Comparison of ENCODE assay signal across 17 mouse cellular contexts in genomic region chr12:69674576-69675537, GRCm38 (mm10). TPM values are rescaled to one million over a fixed set of nuclear protein-coding genes. Genes with fewer than 3 reads are reported as not detected.
DNase-seq lines count a peak whose midpoint lies in the region; ATAC-seq and TF ChIP-seq lines count a peak whose summit lies in the region.
"Had no signal": no experiment of that assay in that cellular context is flagged by ENCODE, and none has a peak within 500 bp of the region (broad histone marks: within the 10 kb centered on the region; RNA-seq: fewer than 3 reads in every experiment).

No protein-coding gene starts in this region.

- ATAC-seq in kidney, postnatal 0 days (replicated peaks; ENCODE audit: low FRiP score, low read depth): peak; percentile 49; the same call in 1 of the 2 replicates
- peak; percentile 81 for ATAC-seq in megakaryocyte-erythroid progenitor cell, adult 5-6 weeks (replicated peaks; ENCODE audit: low FRiP score, low TSS enrichment, poor library complexity, severe bottlenecking)
- ATAC-seq in megakaryocyte, adult 5-6 weeks (ENCODE audit: poor library complexity, severe bottlenecking): no peak
- ATAC-seq: midbrain, embryonic 13.5 days had no signal

- no peaks in the 10 kb centered on the region for H3K27me3 ChIP-seq in heart, adult 2 months (ENCODE audit: control insufficient read depth, insufficient read depth, low read length)
- no peaks in the 10 kb centered on the region for H3K27me3 ChIP-seq in kidney, postnatal 0 days (ENCODE audit: insufficient read depth, low read length)
- H3K27me3 ChIP-seq: liver, embryonic 15.5 days; midbrain, embryonic 13.5 days; neural tube, embryonic 15.5 days had no signal

- H3K9me3 ChIP-seq in kidney, postnatal 0 days (replicated peaks; ENCODE audit: low read length): no peaks in the 10 kb centered on the region
- H3K9me3 ChIP-seq: liver, embryonic 15.5 days; midbrain, embryonic 13.5 days; neural tube, embryonic 15.5 days had no signal

- DNase-seq in heart, adult 2 months: no peak
- no peak for DNase-seq in heart, adult 18-20 months
- DNase-seq in kidney, postnatal 0 days (ENCODE audit: low spot score): peak; percentile 12
- no peak for DNase-seq in kidney, postnatal 25 days
- no peak for DNase-seq in embryo, embryonic 10.5 days (ENCODE audit: low spot score)
- DNase-seq: adrenal gland, postnatal 14 days; cerebellum, adult 2 months; kidney, adult 18-20 months; lung, postnatal 36 days; thymus, adult 18-20 months had no signal

- H3K36me3 ChIP-seq in heart, adult 2 months (ENCODE audit: control insufficient read depth, insufficient read depth, low read length): peaks cover 19% of the 10 kb centered on the region
- no peaks in the 10 kb centered on the region for H3K36me3 ChIP-seq in kidney, postnatal 0 days (ENCODE audit: insufficient read depth, low read length)
- H3K36me3 ChIP-seq: liver, embryonic 15.5 days; neural tube, embryonic 15.5 days had no signal

- no peak overlapping the region for H3K4me2 ChIP-seq in kidney, postnatal 0 days (ENCODE audit: low read length)
- H3K4me2 ChIP-seq: liver, embryonic 15.5 days; midbrain, embryonic 13.5 days; neural tube, embryonic 15.5 days had no signal

- no peak overlapping the region for H3K4me3 ChIP-seq in heart, adult 2 months
- no peak overlapping the region for H3K4me3 ChIP-seq in kidney, postnatal 0 days (replicated peaks; ENCODE audit: low read depth, low read length)
- no peak overlapping the region for H3K4me3 ChIP-seq in brown adipose tissue, adult 24 weeks (ENCODE audit: insufficient read depth, low read depth, low read length)
- H3K4me3 ChIP-seq: liver, embryonic 15.5 days; midbrain, embryonic 13.5 days; myocyte; neural tube, embryonic 15.5 days had no signal

- no peak overlapping the region for H3K9ac ChIP-seq in heart, adult 2 months (ENCODE audit: low read depth, low read length)
- H3K9ac ChIP-seq in kidney, postnatal 0 days (ENCODE audit: low read depth, low read length): no peak overlapping the region
- H3K9ac ChIP-seq: liver, embryonic 15.5 days; midbrain, embryonic 13.5 days; neural tube, embryonic 15.5 days had no signal

- no peak for TF ChIP-seq POLR2A in heart, adult 2 months (IDR thresholded peaks at IDR 0.05; ENCODE audit: insufficient read depth, low read depth, low read length)

- whole genome bisulfite sequencing in heart, adult 2 months: 77% methylated on average over 10 of the region's 10 CpGs
- 50% methylated on average over 10 of the region's 10 CpGs for WGBS in kidney, postnatal 0 days

- H3K4me1 ChIP-seq in heart, adult 2 months (ENCODE audit: control insufficient read depth, insufficient read depth, low read length): peaks cover 21% of the 10 kb centered on the region
- H3K4me1 ChIP-seq in kidney, postnatal 0 days (replicated peaks; ENCODE audit: insufficient read depth, low read length): peaks cover 9% of the 10 kb centered on the region; the same call in 1 of the 2 replicates
- peaks cover 20% of the 10 kb centered on the region for H3K4me1 ChIP-seq in brown adipose tissue, adult 24 weeks (ENCODE audit: control insufficient read depth, insufficient read depth, insufficient read length, low read length)

- no peak for TF ChIP-seq CTCF in heart, adult 2 months (IDR thresholded peaks at IDR 0.05)
- no peak for TF ChIP-seq CTCF in kidney, postnatal 0 days (IDR thresholded peaks at IDR 0.05; ENCODE audit: low read depth)

- intact Hi-C loops in heart, adult 2 months (cut with DNase I): no loop called here

- H3K27ac ChIP-seq in heart, adult 2 months: peak overlapping the region; percentile 26
- peak overlapping the region; percentile 42; the same call in 1 of the 2 replicates for H3K27ac ChIP-seq in kidney, postnatal 0 days
- H3K27ac ChIP-seq in brown adipose tissue, adult 24 weeks (replicated peaks; ENCODE audit: low read depth, low read length): peak overlapping the region; percentile 75
- H3K27ac ChIP-seq: liver, embryonic 15.5 days; midbrain, embryonic 13.5 days; neural tube, embryonic 15.5 days had no signal

- no peak for TF ChIP-seq EP300 in heart, adult 2 months (IDR thresholded peaks at IDR 0.05; ENCODE audit: insufficient read depth, low read depth, low read length)

- peaks cover 10% of the 10 kb centered on the region for H3K79me2 ChIP-seq in heart, adult 2 months (replicated peaks; ENCODE audit: control insufficient read depth, insufficient read depth, low read length)

RNA-seq across cellular contexts. Expression of gene Sos2, which starts 6.8 kb away (rescaled TPM):
- 10 to 100 TPM; 33.7 to 38.5 TPM for total RNA-seq in heart, adult 2 months (2021)
- 21.3 and 33.1 TPM in 2 replicates for polyA plus RNA-seq in heart, adult 2 months (2012; rRNA removed)
- total RNA-seq in heart, adult 18-20 months (2021): 10 to 100 TPM; 34.9 to 41.0 TPM
- polyA plus RNA-seq in kidney, postnatal 0 days (2015; fragmentation: Nextera tagmentation; extraction: Ambion mirVana): 7.1 and 8.4 TPM in 2 replicates
- polyA plus RNA-seq in brown adipose tissue, adult 24 weeks (2012; ENCODE audit: insufficient read depth, insufficient read length, missing spikeins): 28.8 and 29.5 TPM in 2 replicates
- 64.5 and 74.0 TPM in 2 replicates for total RNA-seq in megakaryocyte-erythroid progenitor cell, adult 5-6 weeks (2014; fragmentation: Nextera tagmentation)
- total RNA-seq in megakaryocyte-erythroid progenitor cell, adult 5-6 weeks (2017): 30.2 and 36.3 TPM in 2 replicates
- 58.6 and 64.1 TPM in 2 replicates for total RNA-seq in megakaryocyte, adult 5-6 weeks (2015)
- 29.9 and 57.6 TPM in 2 replicates for total RNA-seq in megakaryocyte, adult 5-6 weeks (2017)

RNA-seq across cellular contexts. Expression of gene L2hgdh, which starts 49.8 kb away (rescaled TPM):
- total RNA-seq in heart, adult 2 months (2021): 10 to 100 TPM; 41.9 to 49.4 TPM
- 13.8 and 33.4 TPM in 2 replicates for polyA plus RNA-seq in heart, adult 2 months (2012; rRNA removed)
- total RNA-seq in heart, adult 18-20 months (2021): 10 to 100 TPM; 44.2 to 48.3 TPM
- 20.0 and 21.1 TPM in 2 replicates for polyA plus RNA-seq in kidney, postnatal 0 days (2015; fragmentation: Nextera tagmentation; extraction: Ambion mirVana)
- polyA plus RNA-seq in brown adipose tissue, adult 24 weeks (2012; ENCODE audit: insufficient read depth, insufficient read length, missing spikeins): 17.0 and 17.7 TPM in 2 replicates
- total RNA-seq in megakaryocyte-erythroid progenitor cell, adult 5-6 weeks (2014; fragmentation: Nextera tagmentation): 25.7 and 36.9 TPM in 2 replicates
- 27.9 and 54.3 TPM in 2 replicates for total RNA-seq in megakaryocyte-erythroid progenitor cell, adult 5-6 weeks (2017)
- total RNA-seq in megakaryocyte, adult 5-6 weeks (2015): 1.6 and 2.4 TPM in 2 replicates
- 1.4 and 4.3 TPM in 2 replicates for total RNA-seq in megakaryocyte, adult 5-6 weeks (2017)

RNA-seq across cellular contexts. Expression of gene Atp5s, which starts 49.9 kb away (rescaled TPM):
- total RNA-seq in heart, adult 2 months (2021): 10 to 100 TPM; 31.5 to 34.7 TPM
- 22.5 and 56.1 TPM in 2 replicates for polyA plus RNA-seq in heart, adult 2 months (2012; rRNA removed)
- total RNA-seq in heart, adult 18-20 months (2021): 10 to 100 TPM; 35.1 to 40.5 TPM
- 29.5 and 32.9 TPM in 2 replicates for polyA plus RNA-seq in kidney, postnatal 0 days (2015; fragmentation: Nextera tagmentation; extraction: Ambion mirVana)
- 27.5 and 41.6 TPM in 2 replicates for polyA plus RNA-seq in brown adipose tissue, adult 24 weeks (2012; ENCODE audit: insufficient read depth, insufficient read length, missing spikeins)
- 35.6 and 62.7 TPM in 2 replicates for total RNA-seq in megakaryocyte-erythroid progenitor cell, adult 5-6 weeks (2014; fragmentation: Nextera tagmentation)
- 10.6 and 13.0 TPM in 2 replicates for total RNA-seq in megakaryocyte-erythroid progenitor cell, adult 5-6 weeks (2017)
- 10.3 and 12.6 TPM in 2 replicates for total RNA-seq in megakaryocyte, adult 5-6 weeks (2015)
- 4.2 and 5.2 TPM in 2 replicates for total RNA-seq in megakaryocyte, adult 5-6 weeks (2017)

Comparison
In these comparisons a context has a peak if more than half of its experiments do, and no peak if none do; other contexts are left out.
1. RNA of gene L2hgdh, which starts 49.8 kb away (total RNA-seq): 41.9 to 49.4 TPM in heart, adult 2 months, 44.2 to 48.3 TPM in heart, adult 18-20 months and 25.7 to 54.3 TPM in megakaryocyte-erythroid progenitor cell, adult 5-6 weeks; 1.4 to 4.3 TPM in megakaryocyte, adult 5-6 weeks; every median in the first group is over 4 times any median in the second.
2. Peak in every context shown above with its lines, with median percentiles within 50 percentile points of each other: H3K27ac ChIP-seq.